Mouse (Mus musculus) midbrain, embryonic 13.5 days (tissue): ENCODE measurements around the gene Rnf186. TPM values are rescaled to one million over a fixed set of nuclear protein-coding genes. Genes with fewer than 3 reads are reported as not detected.

ENCODE experiments used
- ATAC-seq: fragments of 200-750 bp; cut with Nextera tagmentation; 2 replicates; pipeline ENCODE4 v1.8.0; 2017; ENCODE audit warnings: mild to moderate bottlenecking, moderate TSS enrichment, moderate library complexity
- H3K27ac ChIP-seq: fragments of 300-500 bp; sonication (generic); 2 replicates; pipeline ENCODE4 v1.5.1; 2015; ENCODE audit warnings: inconsistent platforms, mild to moderate bottlenecking, moderate library complexity
- H3K27me3 ChIP-seq: fragments of 300-500 bp; sonication (generic); 2 replicates; pipeline ENCODE4 v1.6.1; 2015; ENCODE audit warnings: mild to moderate bottlenecking, inconsistent platforms
- H3K36me3 ChIP-seq: fragments of 300-500 bp; sonication (generic); 2 replicates; pipeline ENCODE4 v1.6.1; 2015; ENCODE audit warnings: mild to moderate bottlenecking, inconsistent platforms
- H3K4me1 ChIP-seq: fragments of 300-500 bp; sonication (generic); replicated peaks from 2 replicates; pipeline ENCODE4 v1.6.1; 2015; ENCODE audit warnings: inconsistent platforms
- H3K4me2 ChIP-seq: fragments of 300-500 bp; sonication (generic); replicated peaks from 2 replicates; pipeline ENCODE4 v1.6.1; 2015; ENCODE audit warnings: moderate library complexity, mild to moderate bottlenecking, inconsistent platforms
- H3K4me3 ChIP-seq: fragments of 300-500 bp; sonication (generic); replicated peaks from 2 replicates; pipeline ENCODE4 v1.5.1; 2015; ENCODE audit warnings: mild to moderate bottlenecking, inconsistent platforms
- H3K9ac ChIP-seq: fragments of 300-500 bp; sonication (generic); replicated peaks from 2 replicates; pipeline ENCODE4 v1.6.1; 2015; ENCODE audit warnings: mild to moderate bottlenecking, inconsistent platforms
- H3K9me3 ChIP-seq: fragments of 300-500 bp; sonication (generic); 2 replicates; pipeline ENCODE4 v1.6.1; 2016; ENCODE audit warnings: mild to moderate bottlenecking, inconsistent platforms
- WGBS: fragments of 180-500 bp; shearing (Covaris S2); methylation state at CpG from one replicate; pipeline ENCODE4 v1.1.7; 2015; 5-methylcytosine and 5-hydroxymethylcytosine counted together
- polyA plus RNA-seq: library from polyadenylated mRNA; unstranded; fragments of >200 nt; fragmentation: Nextera tagmentation; extraction: Ambion mirVana; gene quantifications from 2 replicates; pipeline ENCODE4 v1.2.1, GENCODE M21; 2015

The Rnf186 gene
- polyA plus RNA-seq, 1 experiment from 2014 or later: 0.20 TPM

DNA sequence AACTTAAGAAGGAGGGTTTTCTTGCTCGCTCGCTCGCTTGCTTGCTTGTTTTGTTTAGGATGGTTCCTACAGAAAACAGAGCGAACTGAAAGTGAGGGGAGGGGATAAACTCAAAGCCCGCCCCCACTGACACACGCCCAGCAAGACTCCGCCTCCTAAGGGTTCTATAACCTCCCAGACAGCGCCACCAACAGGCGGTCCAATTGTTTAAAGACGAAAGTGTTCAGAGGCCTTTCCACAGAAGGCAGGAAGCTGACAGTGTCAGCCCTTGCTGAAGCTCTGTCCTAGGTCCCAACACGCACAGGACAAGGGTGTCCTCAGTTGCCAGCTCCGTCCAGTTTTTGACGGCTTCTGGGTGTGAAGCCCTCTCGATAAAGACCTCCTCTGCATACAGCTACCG lies 23.2 kb upstream of the Rnf186 start:
- Histone ChIP-seq H3K9me3 (no peaks in the 10 kb centered on the region), H3K4me3 (no peak overlapping the region), H3K36me3 (no peaks in the 10 kb centered on the region), H3K27me3 (no peaks in the 10 kb centered on the region), H3K9ac (no peak overlapping the region), H3K4me1 (no peaks in the 10 kb centered on the region; the same call in 1 of the 2 replicates), H3K27ac (no peak overlapping the region), H3K4me2 (no peak overlapping the region)
- ATAC-seq: no peak
- WGBS: 29% methylated on average over 15 of the region's 15 CpGs

DNA sequence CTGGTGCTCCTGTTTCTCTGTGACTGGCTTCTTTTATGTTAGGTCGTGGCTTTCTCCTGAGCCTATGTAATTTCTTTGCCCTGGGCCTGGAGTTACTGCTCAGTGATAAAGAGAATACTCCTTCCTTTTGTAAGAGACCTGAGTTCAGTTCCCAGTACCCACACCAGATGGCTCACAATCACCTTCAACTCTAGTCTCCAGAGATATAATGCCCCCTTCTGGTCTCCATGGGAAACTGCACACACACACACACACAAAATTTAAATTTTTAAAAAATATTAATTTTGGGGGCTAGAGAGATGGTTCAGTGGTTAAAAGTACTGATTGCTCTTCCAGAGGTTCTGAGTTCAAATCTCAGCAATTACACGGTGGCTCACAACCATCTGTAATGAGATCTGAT lies 18.7 kb upstream of the Rnf186 start:
- Histone ChIP-seq H3K27me3 (no peaks in the 10 kb centered on the region), H3K4me3 (no peak overlapping the region), H3K27ac (no peak overlapping the region), H3K9ac (no peak overlapping the region), H3K4me2 (no peak overlapping the region), H3K36me3 (no peaks in the 10 kb centered on the region), H3K9me3 (no peaks in the 10 kb centered on the region), H3K4me1 (no peaks in the 10 kb centered on the region)
- 86% methylated on average over 2 of the region's 2 CpGs for whole genome bisulfite sequencing
- ATAC-seq: no peak

DNA sequence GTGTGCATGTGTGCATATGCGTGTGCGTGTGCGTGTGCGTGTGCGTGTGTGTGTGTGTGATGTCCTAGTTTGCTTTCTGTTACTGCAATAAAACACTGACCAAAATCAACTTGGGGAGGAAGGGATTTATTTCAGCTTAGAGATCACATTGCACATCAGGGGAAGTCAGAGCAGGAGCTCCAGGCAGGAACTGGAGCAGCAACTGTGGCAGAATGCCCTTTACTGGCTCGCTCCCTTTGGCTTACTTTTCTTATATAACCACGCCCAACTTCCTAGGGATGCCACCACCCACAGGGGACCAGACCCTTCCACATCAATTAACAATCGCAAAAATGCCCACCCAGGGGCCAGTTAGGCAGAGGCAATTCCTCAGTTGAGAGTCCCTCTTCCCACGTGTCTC lies 8.3 kb upstream of the Rnf186 start:
- H3K9me3 ChIP-seq: no peaks in the 10 kb centered on the region
- no peaks in the 10 kb centered on the region for H3K4me1 ChIP-seq
- no peaks in the 10 kb centered on the region for H3K36me3 ChIP-seq
- 88% methylated on average over 9 of the region's 9 CpGs for whole genome bisulfite sequencing
- no peak overlapping the region for H3K9ac ChIP-seq
- H3K4me2 ChIP-seq: no peak overlapping the region
- no peak for ATAC-seq
- no peaks in the 10 kb centered on the region for H3K27me3 ChIP-seq
- no peak overlapping the region for H3K27ac ChIP-seq
- H3K4me3 ChIP-seq: no peak overlapping the region

GRCm38 (mm10) chr4:138959120-138959519 lies 7.8 kb upstream of the Rnf186 start:
- no peak overlapping the region for H3K4me3 ChIP-seq
- no peaks in the 10 kb centered on the region for H3K27me3 ChIP-seq
- 86% methylated on average over 15 of the region's 15 CpGs for WGBS
- ATAC-seq: no peak
- H3K4me2 ChIP-seq: no peak overlapping the region
- no peaks in the 10 kb centered on the region for H3K4me1 ChIP-seq
- H3K27ac ChIP-seq: no peak overlapping the region
- no peak overlapping the region for H3K9ac ChIP-seq
- H3K9me3 ChIP-seq: no peaks in the 10 kb centered on the region
- no peaks in the 10 kb centered on the region for H3K36me3 ChIP-seq

- no peaks in the 10 kb centered on the region for H3K36me3 ChIP-seq
- ATAC-seq: no peak
- no peaks in the 10 kb centered on the region for H3K9me3 ChIP-seq
- 64% methylated on average over 7 of the region's 7 CpGs for WGBS
- H3K4me2 ChIP-seq: no peak overlapping the region
- no peaks in the 10 kb centered on the region for H3K4me1 ChIP-seq
- H3K27ac ChIP-seq: no peak overlapping the region
- no peak overlapping the region for H3K9ac ChIP-seq
- no peak overlapping the region for H3K4me3 ChIP-seq
- H3K27me3 ChIP-seq: no peaks in the 10 kb centered on the region
Measured at GRCm38 (mm10) chr4:138959926-138960325, 7.0 kb upstream of the Rnf186 start.

DNA sequence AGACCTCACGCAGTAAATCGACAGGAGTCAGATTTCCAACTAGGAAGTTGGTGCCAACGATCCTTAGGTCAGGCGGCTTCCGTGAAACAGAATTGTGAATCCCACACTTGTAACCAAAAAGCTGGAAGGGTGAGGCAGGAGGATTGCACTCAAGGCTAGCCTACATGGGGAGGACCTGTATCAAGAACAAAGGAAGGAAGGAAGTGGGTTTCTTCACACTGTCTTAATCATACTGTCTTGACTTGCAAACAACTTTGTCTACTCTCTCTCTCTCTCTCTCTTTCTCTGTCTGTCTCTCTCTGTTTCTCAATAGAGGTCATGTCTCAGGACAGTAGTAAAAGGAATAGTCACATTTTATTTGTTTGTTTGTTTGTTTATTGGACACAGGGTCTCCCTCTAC lies 4.2 kb upstream of the Rnf186 start:
- Histone ChIP-seq H3K27me3 (no peaks in the 10 kb centered on the region), H3K4me2 (no peak overlapping the region), H3K27ac (no peak overlapping the region), H3K9ac (no peak overlapping the region), H3K4me3 (no peak overlapping the region), H3K4me1 (no peaks in the 10 kb centered on the region), H3K36me3 (no peaks in the 10 kb centered on the region), H3K9me3 (no peaks in the 10 kb centered on the region)
- no peak for ATAC-seq
- 89% methylated on average over 5 of the region's 5 CpGs for WGBS

- 79% methylated on average over 5 of the region's 5 CpGs for whole genome bisulfite sequencing
- Histone ChIP-seq H3K9me3 (no peaks in the 10 kb centered on the region), H3K4me2 (no peak overlapping the region), H3K27ac (no peak overlapping the region), H3K4me3 (no peak overlapping the region), H3K4me1 (no peaks in the 10 kb centered on the region), H3K36me3 (no peaks in the 10 kb centered on the region), H3K9ac (no peak overlapping the region), H3K27me3 (no peaks in the 10 kb centered on the region)
- no peak for ATAC-seq
Measured at GRCm38 (mm10) chr4:138965871-138966270, 1.0 kb upstream of the Rnf186 start.

DNA sequence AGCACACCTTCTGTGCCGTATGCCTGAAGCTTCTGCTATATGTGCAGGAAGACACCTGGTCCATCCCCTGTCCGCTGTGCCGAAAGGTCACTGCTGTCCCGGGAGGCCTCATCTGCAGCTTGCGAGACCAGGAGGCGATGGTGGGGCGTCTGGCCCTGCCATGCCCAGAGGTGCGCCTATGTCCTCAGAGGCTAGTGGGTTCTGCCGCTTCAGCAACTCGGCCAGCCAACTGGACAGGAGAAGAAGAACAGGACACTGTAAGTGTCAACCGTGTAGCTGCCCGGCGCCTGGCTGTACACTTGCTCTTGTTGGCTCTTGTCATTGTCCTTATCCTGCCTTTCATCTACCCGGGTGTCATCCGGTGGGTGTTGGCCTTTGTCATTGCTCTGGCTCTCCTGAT lies 573 bp downstream of the Rnf186 start:
- H3K9ac ChIP-seq: no peak overlapping the region
- ATAC-seq: no peak
- no peaks in the 10 kb centered on the region for H3K9me3 ChIP-seq
- H3K4me1 ChIP-seq: peaks cover 5% of the 10 kb centered on the region
- no peak overlapping the region for H3K27ac ChIP-seq
- no peak overlapping the region for H3K4me3 ChIP-seq
- no peaks in the 10 kb centered on the region for H3K36me3 ChIP-seq
- H3K4me2 ChIP-seq: no peak overlapping the region
- WGBS: 92% methylated on average over 14 of the region's 15 CpGs
- no peaks in the 10 kb centered on the region for H3K27me3 ChIP-seq

DNA sequence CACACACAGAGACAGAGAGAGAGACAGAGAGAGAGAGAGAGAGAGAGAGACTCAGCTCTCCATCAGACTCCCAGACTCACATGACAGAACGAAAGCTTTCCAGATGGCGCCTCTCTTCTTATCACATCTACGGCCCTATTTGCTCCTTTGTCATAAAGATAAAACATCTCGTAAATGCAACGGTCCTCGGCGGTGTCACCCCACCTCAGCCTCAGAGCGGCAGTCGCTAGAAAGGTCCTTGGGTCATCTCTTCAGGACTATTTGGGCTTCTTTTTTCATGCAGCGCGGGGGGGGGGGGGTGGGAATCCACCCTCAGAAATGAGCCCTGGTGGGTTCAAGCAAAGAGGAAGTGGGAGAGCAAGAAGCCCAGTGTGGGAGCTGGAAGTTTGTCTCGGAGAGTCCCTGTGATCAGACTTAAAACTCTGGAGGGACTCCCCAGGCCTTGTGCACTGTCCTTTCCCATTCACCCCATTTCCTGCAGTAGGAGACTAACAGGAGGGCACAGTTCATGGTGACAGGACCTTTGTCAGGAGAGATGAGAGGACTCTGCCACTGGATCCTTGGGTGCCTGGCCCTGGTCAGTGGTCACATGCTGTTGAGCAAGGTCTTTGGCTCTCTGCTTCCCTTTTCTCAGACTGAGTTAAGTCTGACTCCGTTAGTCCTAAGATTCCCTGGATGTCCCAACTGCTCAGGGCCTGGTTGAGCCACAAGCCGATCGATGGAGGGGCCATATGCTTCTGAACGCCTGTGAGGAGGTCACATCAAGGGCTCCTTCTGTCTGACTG lies 2.1 kb downstream of the Rnf186 start:
- Histone ChIP-seq H3K36me3 (no peaks in the 10 kb centered on the region), H3K27me3 (peaks cover 4% of the 10 kb centered on the region), H3K4me1 (peaks cover 16% of the 10 kb centered on the region), H3K9ac (no peak overlapping the region), H3K9me3 (no peaks in the 10 kb centered on the region), H3K4me3 (no peak overlapping the region), H3K27ac (no peak overlapping the region), H3K4me2 (no peak overlapping the region)
- ATAC-seq: no peak
- 75% methylated on average over 16 of the region's 16 CpGs for WGBS

DNA sequence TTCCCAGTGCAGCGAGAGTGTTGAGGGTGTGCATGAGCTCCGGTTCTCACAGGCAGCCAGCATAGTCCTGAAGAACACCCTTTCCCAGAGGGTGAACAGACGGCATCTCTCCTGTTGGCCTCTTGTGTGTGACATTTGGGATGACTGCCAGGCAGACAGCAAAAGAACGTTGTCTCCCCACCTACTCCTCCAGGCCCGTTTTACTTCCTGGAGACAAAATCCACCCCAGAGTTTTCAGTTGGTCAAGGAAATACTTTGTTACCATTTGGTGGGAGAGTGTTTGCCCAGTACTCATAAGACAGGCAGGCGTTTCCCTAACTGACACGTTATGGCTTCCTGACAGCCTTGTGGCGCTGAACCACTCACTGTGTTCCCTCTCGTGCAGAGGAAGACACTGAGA lies 2.8 kb downstream of the Rnf186 start:
- Histone ChIP-seq H3K27ac (no peak overlapping the region), H3K4me2 (no peak overlapping the region), H3K36me3 (no peaks in the 10 kb centered on the region), H3K9ac (no peak overlapping the region), H3K27me3 (peaks cover 4% of the 10 kb centered on the region), H3K4me3 (no peak overlapping the region), H3K9me3 (no peaks in the 10 kb centered on the region), H3K4me1 (peaks cover 16% of the 10 kb centered on the region)
- no peak for ATAC-seq
- WGBS: 75% methylated on average over 9 of the region's 9 CpGs

GRCm38 (mm10) chr4:138971371-138971770 lies 4.5 kb downstream of the Rnf186 start:
- H3K4me3 ChIP-seq: no peak overlapping the region
- H3K4me1 ChIP-seq: peaks cover 16% of the 10 kb centered on the region
- no peaks in the 10 kb centered on the region for H3K36me3 ChIP-seq
- no peak for ATAC-seq
- no peaks in the 10 kb centered on the region for H3K9me3 ChIP-seq
- H3K4me2 ChIP-seq: no peak overlapping the region
- H3K9ac ChIP-seq: no peak overlapping the region
- WGBS: 93% methylated on average over 6 of the region's 6 CpGs
- no peak overlapping the region for H3K27ac ChIP-seq
- peaks cover 4% of the 10 kb centered on the region for H3K27me3 ChIP-seq

GRCm38 (mm10) chr4:138972139-138972826 lies 5.4 kb downstream of the Rnf186 start:
- Histone ChIP-seq H3K4me3 (peak overlapping the region; percentile 43), H3K27ac (no peak overlapping the region), H3K4me1 (peaks cover 16% of the 10 kb centered on the region), H3K9me3 (no peaks in the 10 kb centered on the region), H3K36me3 (no peaks in the 10 kb centered on the region), H3K4me2 (peak overlapping the region; percentile 79), H3K9ac (peak overlapping the region; percentile 63; the same call in 1 of the 2 replicates), H3K27me3 (peaks cover 4% of the 10 kb centered on the region)
- peak; percentile 75 for ATAC-seq
- WGBS: 20% methylated on average over 20 of the region's 20 CpGs
